Mouse (Mus musculus) MEL (cell line): Measurements from ENCODE around the gene Gatad2b. TPM values are rescaled to one million over a fixed set of nuclear protein-coding genes. Genes with fewer than 3 reads are reported as not detected.

ENCODE experiments used
- DNase-seq: peaks from one replicate; pipeline ENCODE4 v3.0.0; 2011; ENCODE audit warnings: low read depth, low spot score
- H3K27ac ChIP-seq: 2 replicates; pipeline ENCODE4 v1.5.1; 2012; ENCODE audit warnings: low read depth, mild to moderate bottlenecking, control low read depth, low read length, moderate library complexity; ENCODE audit not compliant: control insufficient read depth
- H3K27me3 ChIP-seq, 2 experiments: fragments of 150-350 bp in 1 of 2; sonication (generic) in 1 of 2; 2 replicates each; pipeline ENCODE4 v1.6.1; 2012; ENCODE audit warnings: low read length in 2 of 2, mild to moderate bottlenecking in 2 of 2, improper control_type of control experiment in 1 of 2, moderate library complexity in 1 of 2; ENCODE audit not compliant: insufficient read depth in 2 of 2, control insufficient read depth in 1 of 2
- H3K36me3 ChIP-seq, 2 experiments: 2 replicates each; pipeline ENCODE4 v1.6.1; 2012 to 2014; ENCODE audit warnings: low read length in 2 of 2, improper control_type of control experiment in 1 of 2, inconsistent platforms in 1 of 2, mild to moderate bottlenecking in 1 of 2; ENCODE audit not compliant: insufficient read depth in 2 of 2, control insufficient read depth in 1 of 2
- H3K4me1 ChIP-seq, 2 experiments: fragments of 150-350 bp in 1 of 2; sonication (generic) in 1 of 2; 2 replicates each; pipeline ENCODE4 v1.6.1; 2012; ENCODE audit warnings: low read length in 2 of 2, improper control_type of control experiment in 1 of 2, mild to moderate bottlenecking in 1 of 2; ENCODE audit not compliant: insufficient read depth in 2 of 2, control insufficient read depth in 1 of 2
- H3K4me3 ChIP-seq, 2 experiments: fragments of 150-350 bp in 1 of 2; sonication (generic) in 1 of 2; 2 replicates each; pipeline ENCODE4 v1.5.1; 2012; ENCODE audit warnings: low read depth in 2 of 2, low read length in 2 of 2, mild to moderate bottlenecking in 2 of 2, moderate library complexity in 2 of 2, control low read depth in 1 of 2, improper control_type of control experiment in 1 of 2; ENCODE audit not compliant: control insufficient read depth in 1 of 2, insufficient read depth in 1 of 2
- H3K79me2 ChIP-seq: 2 replicates; pipeline ENCODE4 v1.6.1; 2012; ENCODE audit warnings: mild to moderate bottlenecking, low read length, moderate library complexity; ENCODE audit not compliant: control insufficient read depth, poor library complexity, insufficient read depth
- H3K9ac ChIP-seq: 2 replicates; pipeline ENCODE4 v1.6.1; 2012; ENCODE audit warnings: low read depth, mild to moderate bottlenecking, control low read depth, low read length, moderate library complexity; ENCODE audit not compliant: control insufficient read depth, poor library complexity, severe bottlenecking
- H3K9me3 ChIP-seq: fragments of 150-350 bp; sonication (generic); replicated peaks from 2 replicates; pipeline ENCODE4 v1.6.1; 2012; ENCODE audit warnings: mild to moderate bottlenecking, low read length, improper control_type of control experiment, moderate library complexity; ENCODE audit not compliant: insufficient read depth
- CHD1 ChIP-seq: IDR thresholded peaks from 2 replicates; pipeline ENCODE4 v1.6.1; 2012; ENCODE audit warnings: low read depth, mild to moderate bottlenecking, inconsistent platforms, low read length, improper control_type of control experiment
- CHD2 ChIP-seq: IDR thresholded peaks from 2 replicates; pipeline ENCODE4 v1.6.1; 2011; ENCODE audit warnings: low read length, improper control_type of control experiment
- E2F4 ChIP-seq: IDR thresholded peaks from 2 replicates; pipeline ENCODE4 v1.6.1; 2011; ENCODE audit warnings: low read depth, low read length, improper control_type of control experiment, borderline replicate concordance
- EP300 ChIP-seq, 2 experiments: IDR thresholded peaks; 2 replicates each; pipeline ENCODE4 v1.6.1; 2011; ENCODE audit warnings: improper control_type of control experiment in 2 of 2, low read length in 2 of 2, low read depth in 1 of 2, mild to moderate bottlenecking in 1 of 2
- ETS1 ChIP-seq: IDR thresholded peaks from 2 replicates; pipeline ENCODE4 v1.6.1; 2012; ENCODE audit warnings: low read depth, mild to moderate bottlenecking, inconsistent platforms, low read length, improper control_type of control experiment, moderate library complexity
- GABPA ChIP-seq: IDR thresholded peaks from 2 replicates; pipeline ENCODE4 v1.6.1; 2012; ENCODE audit warnings: low read depth, mild to moderate bottlenecking, inconsistent platforms, low read length, improper control_type of control experiment, moderate library complexity
- JUND ChIP-seq: IDR thresholded peaks from 2 replicates; pipeline ENCODE4 v1.6.1; 2011; ENCODE audit warnings: low read depth, mild to moderate bottlenecking, improper control_type of control experiment, low read length
- KAT2A ChIP-seq: conservative IDR thresholded peaks from 2 replicates; pipeline ENCODE4 v1.6.1; 2012; ENCODE audit warnings: low read depth, low read length, improper control_type of control experiment, inconsistent platforms
- MAX ChIP-seq: IDR thresholded peaks from 2 replicates; pipeline ENCODE4 v1.6.1; 2011; ENCODE audit warnings: low read length, improper control_type of control experiment
- MYC ChIP-seq: IDR thresholded peaks from 2 replicates; pipeline ENCODE4 v1.6.1; 2011; ENCODE audit warnings: low read depth, mild to moderate bottlenecking, low read length, improper control_type of control experiment, moderate library complexity
- NRF1 ChIP-seq: IDR thresholded peaks from 2 replicates; pipeline ENCODE4 v1.6.1; 2014; ENCODE audit warnings: low read depth, mild to moderate bottlenecking, inconsistent platforms, low read length, improper control_type of control experiment, moderate library complexity; ENCODE audit not compliant: poor library complexity, insufficient read depth, severe bottlenecking
- POLR2AphosphoS2 ChIP-seq: IDR thresholded peaks from 2 replicates; pipeline ENCODE4 v1.6.1; 2011; ENCODE audit warnings: low read length, improper control_type of control experiment
- POLR2AphosphoS5 ChIP-seq: IDR thresholded peaks from 2 replicates; pipeline ENCODE4 v1.6.1; 2012; ENCODE audit warnings: low read depth, borderline replicate concordance, mild to moderate bottlenecking, inconsistent platforms, low read length, moderate library complexity, mixed read lengths
- RCOR1 ChIP-seq: IDR thresholded peaks from 2 replicates; pipeline ENCODE4 v1.6.1; 2012; ENCODE audit warnings: low read depth, mild to moderate bottlenecking, inconsistent platforms, low read length, improper control_type of control experiment
- SMC3 ChIP-seq: IDR thresholded peaks from 2 replicates; pipeline ENCODE4 v1.6.1; 2011; ENCODE audit warnings: low read depth, low read length, improper control_type of control experiment
- ZC3H11A ChIP-seq: IDR thresholded peaks from 2 replicates; pipeline ENCODE4 v1.6.1; 2012; ENCODE audit warnings: low read depth, mild to moderate bottlenecking, inconsistent platforms, low read length, improper control_type of control experiment
- polyA plus RNA-seq, 2 experiments: library from polyadenylated mRNA; stranded (reverse) in 1 of 2; unstranded in 1 of 2; fragments of >175 nt in 1 of 2; fragments of >200 nt in 1 of 2; gene quantifications; 2 replicates each; pipeline versions ENCODE4 v1.2.1 to v1.2.4; 2012; ENCODE audit warnings: low replicate concordance in 2 of 2, low read depth in 1 of 2; ENCODE audit not compliant: insufficient read length in 2 of 2, insufficient read depth in 1 of 2, missing spikeins in 1 of 2
- total RNA-seq: library from RNA; depleted of rRNA; stranded (reverse); fragments of 300-350 nt; gene quantifications from 2 replicates; pipeline ENCODE4 v1.2.3, GENCODE M21; 2012

Gatad2b gene
- total and polyA plus RNA-seq, 3 experiments = 9.1 to 37.6 TPM; not detected in 1

GRCm38 (mm10) chr3:90277793-90278192, 15.2 kb upstream of the Gatad2b start:
- Histone ChIP-seq H3K36me3 (peaks cover 0 to 13% of the 10 kb centered on the region in 2 experiments; a peak in 2 of 4 replicates), H3K27ac (no peak overlapping the region), H3K4me3 (no peak overlapping the region), H3K9ac (no peak overlapping the region), H3K27me3 (no peaks in the 10 kb centered on the region), H3K4me1 (no peaks in the 10 kb centered on the region), H3K9me3 (no peaks in the 10 kb centered on the region), H3K79me2 (no peaks in the 10 kb centered on the region)
- no peak for TF ChIP-seq SMC3
- no peak for TF ChIP-seq MAX
- TF ChIP-seq CHD1 = no peak
- TF ChIP-seq MYC = no peak
- no peak for TF ChIP-seq E2F4
- DNase-seq = no peak

- Histone ChIP-seq H3K4me3 (no peak overlapping the region), H3K79me2 (no peaks in the 10 kb centered on the region), H3K27me3 (no peaks in the 10 kb centered on the region), H3K9ac (no peak overlapping the region), H3K36me3 (peaks cover 0 to 13% of the 10 kb centered on the region in 2 experiments; a peak in 2 of 4 replicates), H3K9me3 (no peaks in the 10 kb centered on the region), H3K27ac (no peak overlapping the region), H3K4me1 (no peaks in the 10 kb centered on the region)
- TF ChIP-seq GABPA (no peak), KAT2A (no peak)
- DNase-seq = no peak
These were observed 14.8 kb upstream of the Gatad2b start for GRCm38 (mm10) chr3:90278211-90278610.

GRCm38 (mm10) chr3:90279216-90279615, 13.8 kb upstream of the Gatad2b start:
- Histone ChIP-seq H3K9me3 (no peaks in the 10 kb centered on the region), H3K27me3 (no peaks in the 10 kb centered on the region), H3K36me3 (peaks cover 0 to 9% of the 10 kb centered on the region in 2 experiments; a peak in 2 of 4 replicates), H3K79me2 (no peaks in the 10 kb centered on the region), H3K4me1 (no peaks in the 10 kb centered on the region), H3K4me3 (no peak overlapping the region), H3K27ac (no peak overlapping the region), H3K9ac (no peak overlapping the region)
- TF ChIP-seq NRF1 = no peak
- no peak for TF ChIP-seq GABPA
- no peak for TF ChIP-seq POLR2AphosphoS5
- TF ChIP-seq EP300 (IDR thresholded peaks at IDR 0.05; ENCODE audit: low read depth in 1 of 2, low read length in 2 of 2) = no peak
- no peak for TF ChIP-seq CHD2
- no peak for TF ChIP-seq ZC3H11A
- no peak for TF ChIP-seq ETS1
- TF ChIP-seq KAT2A = no peak
- no peak for TF ChIP-seq RCOR1
- TF ChIP-seq POLR2AphosphoS2 = no peak
- no peak for TF ChIP-seq JUND
- DNase-seq = no peak
